Mouse (Mus musculus): ENCODE data around the gene Tchh.
"Not testable (repeated sequence)": the region's sequence is repeated elsewhere in the genome, so short reads cannot be mapped to it uniquely, and the experiment has no call there.

- TF ChIP-seq CTCF (IDR thresholded peaks at IDR 0.05), result peak; percentile 28; the same call in 1 of the 2 replicates
- not testable (repeated sequence) for TF ChIP-seq EP300 (IDR thresholded peaks at IDR 0.05)
Observed at GRCm38 (mm10) chr3:93494774-93495173, 52.6 kb downstream of the Tchh start.
